Mouse (Mus musculus) neural tube, embryonic 11.5 days (tissue): Measurements from ENCODE around the gene Shisa4. TPM values are rescaled to one million over a fixed set of nuclear protein-coding genes. Genes with fewer than 3 reads are reported as not detected.

ENCODE experiments used
- ATAC-seq: fragments of 200-750 bp; cut with Nextera tagmentation; 2 replicates; pipeline ENCODE4 v1.8.0; 2017; ENCODE audit warnings: moderate number of reproducible peaks, mild to moderate bottlenecking, moderate TSS enrichment, moderate library complexity; ENCODE audit not compliant: insufficient read depth, low FRiP score, low TSS enrichment
- DNase-seq: peaks from one replicate; pipeline ENCODE4 v3.0.0-alpha.2; 2015; ENCODE audit warnings: low spot score
- H3K27ac ChIP-seq: fragments of 300-500 bp; sonication (generic); 2 replicates; pipeline ENCODE4 v1.5.1; 2014; ENCODE audit warnings: low read depth, mild to moderate bottlenecking, low read length
- H3K27me3 ChIP-seq: fragments of 300-500 bp; sonication (generic); 2 replicates; pipeline ENCODE4 v1.6.1; 2014; ENCODE audit warnings: mild to moderate bottlenecking, low read length, mixed read lengths; ENCODE audit not compliant: control insufficient read depth, insufficient read depth
- H3K36me3 ChIP-seq: fragments of 300-500 bp; sonication (generic); 2 replicates; pipeline ENCODE4 v1.6.1; 2014; ENCODE audit warnings: mild to moderate bottlenecking, low read length, moderate library complexity, mixed read lengths; ENCODE audit not compliant: control insufficient read depth, insufficient read depth
- H3K4me1 ChIP-seq: fragments of 300-500 bp; sonication (generic); 2 replicates; pipeline ENCODE4 v1.6.1; 2014; ENCODE audit warnings: low read length, mixed read lengths; ENCODE audit not compliant: control insufficient read depth, insufficient read depth
- H3K4me2 ChIP-seq: fragments of 300-500 bp; sonication (generic); 2 replicates; pipeline ENCODE4 v1.6.1; 2014; ENCODE audit warnings: low read depth, mild to moderate bottlenecking, moderate library complexity
- H3K4me3 ChIP-seq: fragments of 300-500 bp; sonication (generic); 2 replicates; pipeline ENCODE4 v1.5.1; 2014; ENCODE audit warnings: low read depth, low read length
- H3K9ac ChIP-seq: fragments of 300-500 bp; sonication (generic); 2 replicates; pipeline ENCODE4 v1.6.1; 2014; ENCODE audit warnings: mild to moderate bottlenecking, low read length
- H3K9me3 ChIP-seq: fragments of 300-500 bp; sonication (generic); 2 replicates; pipeline ENCODE4 v1.6.1; 2016; ENCODE audit warnings: low read length; ENCODE audit not compliant: control insufficient read depth
- WGBS: fragments of 180-500 bp; shearing (Covaris S2); extraction: QIAGEN DNeasy Blood & Tissue Kit; methylation state at CpG from one replicate; pipeline ENCODE4 v1.1.7; 2014; 5-methylcytosine and 5-hydroxymethylcytosine counted together
- polyA plus RNA-seq: library from polyadenylated mRNA; unstranded; fragments of >200 nt; fragmentation: Nextera tagmentation; extraction: Ambion mirVana; gene quantifications from 2 replicates; pipeline ENCODE4 v1.2.1, GENCODE M21; 2014

Gene Shisa4
- polyA plus RNA-seq, 1 experiment from 2014 or later: 40.4 TPM

- Histone ChIP-seq H3K36me3 (no peaks in the 10 kb centered on the region), H3K9ac (no peak within 1 kb of the TSS; the same call in 1 of the 2 replicates), H3K4me3 (no peak within 1 kb of the TSS), H3K27me3 (no peaks in the 10 kb centered on the region), H3K27ac (no peak within 1 kb of the TSS), H3K9me3 (no peaks in the 10 kb centered on the region), H3K4me1 (peaks cover 3% of the 10 kb centered on the region; the same call in 1 of the 2 replicates), H3K4me2 (0 out of 2 replicates have a peak within 1 kb of the TSS, but pooled peaks have one; percentile 3)
- ATAC-seq (no peak), DNase-seq (peak; percentile 48)
- WGBS: 13% methylated on average over 8 of the region's 8 CpGs
These were observed 50.5 kb downstream of the Shisa4 start, which contains the start of gene Lmod1 for GRCm38 (mm10) chr1:135324571-135324970. Gene Lmod1, plus strand, starts transcription at chr1:135324807.

DNA sequence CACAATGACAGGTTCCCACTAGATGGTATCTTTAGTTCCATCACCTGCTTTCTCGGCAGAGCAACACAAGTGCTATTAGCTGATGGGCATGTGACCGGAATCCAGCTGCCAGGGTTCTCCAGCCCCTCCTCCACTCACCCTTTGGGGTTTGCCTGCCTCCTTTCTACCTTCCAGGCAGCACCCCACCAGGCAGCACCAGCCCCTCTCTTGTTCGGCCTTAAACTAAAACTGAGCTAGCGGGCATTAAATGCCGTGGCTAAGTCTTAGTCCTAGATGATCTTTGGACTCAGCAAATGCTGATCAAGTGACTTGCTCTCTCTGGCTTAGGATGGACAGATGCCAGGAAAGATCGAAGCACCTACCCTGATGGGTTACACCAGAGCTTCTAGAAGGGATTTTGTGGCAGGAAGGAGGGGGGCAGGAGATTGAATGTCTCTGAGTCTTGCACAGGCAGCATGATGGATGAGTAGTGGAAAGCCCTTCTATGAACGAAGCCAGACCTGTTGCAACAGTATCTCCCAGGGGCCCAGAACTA is 51.6 kb downstream of the Shisa4 start:
- H3K27me3 ChIP-seq: no peaks in the 10 kb centered on the region
- no peak overlapping the region for H3K27ac ChIP-seq
- H3K4me1 ChIP-seq: peaks cover 3% of the 10 kb centered on the region; the same call in 1 of the 2 replicates
- DNase-seq (no peak), ATAC-seq (no peak)
- H3K9me3 ChIP-seq: no peaks in the 10 kb centered on the region
- H3K36me3 ChIP-seq: no peaks in the 10 kb centered on the region
- H3K4me2 ChIP-seq: no peak overlapping the region
- no peak overlapping the region for H3K9ac ChIP-seq
- H3K4me3 ChIP-seq: no peak overlapping the region
- WGBS: 77% methylated on average over 7 of the region's 7 CpGs

Other genes starting within 250 kb of the Shisa4 start
- 1.6 and 1.7 TPM in 2 replicates for gene Ptpn7, start 242.5 kb downstream of the Shisa4 start, polyA plus RNA-seq
- gene Arl8a, start 228.4 kb downstream of the Shisa4 start, polyA plus RNA-seq: 104 and 111 TPM in 2 replicates
- gene Gpr37l1, start 207.6 kb downstream of the Shisa4 start, polyA plus RNA-seq: not detected in 2 replicates
- gene Elf3, start 116.7 kb downstream of the Shisa4 start, polyA plus RNA-seq: 1.2 and 1.4 TPM in 2 replicates
- gene Rnpep, start 91.2 kb downstream of the Shisa4 start, polyA plus RNA-seq: 106 and 112 TPM in 2 replicates
- 152 and 170 TPM in 2 replicates for gene Timm17a, start 61.5 kb downstream of the Shisa4 start, polyA plus RNA-seq
- gene Lmod1, start 50.4 kb downstream of the Shisa4 start, polyA plus RNA-seq: 0.35 and 0.37 TPM in 2 replicates
- 184 and 191 TPM in 2 replicates for gene Ipo9, start 55.3 kb upstream of the Shisa4 start, polyA plus RNA-seq
- gene Nav1, start 232.1 kb upstream of the Shisa4 start, polyA plus RNA-seq: 18.1 and 20.0 TPM in 2 replicates